Mouse (Mus musculus) MEL (cell line): Measurements from ENCODE around the gene Trak1.

Source experiments
- BHLHE40 ChIP-seq: IDR thresholded peaks from 2 replicates; pipeline ENCODE4 v1.6.1; 2012; ENCODE audit warnings: low read depth, mild to moderate bottlenecking, inconsistent platforms, low read length, improper control_type of control experiment, borderline replicate concordance
- CTCF ChIP-seq, 3 experiments: IDR thresholded peaks in 2 of 3; conservative IDR thresholded peaks in 1 of 3; 2 replicates each; pipeline ENCODE4 v1.5.1; 2011 to 2012; ENCODE audit warnings: low read length in 3 of 3, low read depth in 2 of 3, mild to moderate bottlenecking in 2 of 3, improper control_type of control experiment in 1 of 3, inconsistent platforms in 1 of 3, mixed read lengths in 1 of 3, moderate library complexity in 1 of 3; ENCODE audit not compliant: control insufficient read depth in 1 of 3, insufficient read depth in 1 of 3, poor library complexity in 1 of 3, severe bottlenecking in 1 of 3

- TF ChIP-seq CTCF (IDR thresholded peaks at IDR 0.05 in 2 of 3, conservative IDR thresholded peaks at IDR 0.05 in 1 of 3; ENCODE audit: control insufficient read depth in 1 of 3, insufficient read depth in 1 of 3, low read depth in 2 of 3, low read length in 3 of 3, poor library complexity in 1 of 3, severe bottlenecking in 1 of 3) (no peak), BHLHE40 (no peak)
Observed at GRCm38 (mm10) chr9:121333559-121333958, 36.3 kb downstream of the Trak1 start.
